Mouse (Mus musculus): ENCODE measurements around the gene Nt5dc3. TPM values are rescaled to one million over a fixed set of nuclear protein-coding genes. Genes with fewer than 3 reads are reported as not detected.

Gene Nt5dc3
- polyA plus RNA-seq, 1 experiment from 2014 or later, result 15.2 TPM

DNA sequence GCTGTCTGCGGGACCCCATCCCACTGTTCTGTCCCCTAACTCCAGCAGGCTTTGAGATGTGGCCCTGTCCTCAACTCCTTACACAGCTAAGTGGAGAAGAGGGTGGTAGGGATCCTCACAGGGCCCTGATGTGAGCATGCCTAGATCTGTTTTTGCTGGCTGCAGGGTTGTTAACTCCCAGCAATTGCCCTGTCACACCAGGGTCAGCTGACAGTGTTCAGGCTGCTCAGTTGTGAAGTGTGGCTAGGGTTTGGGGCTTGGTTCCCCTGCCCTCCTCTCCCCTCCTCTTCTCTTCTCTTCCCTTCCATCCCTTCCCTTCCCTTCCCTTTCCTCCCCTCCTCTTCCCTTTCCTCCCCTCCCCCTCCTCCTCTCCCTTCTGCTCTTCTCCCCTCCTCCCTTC, 17.6 kb upstream of the Nt5dc3 start:
- H3K9ac ChIP-seq (ENCODE audit: low read depth, low read length), result no peak overlapping the region
- no peak overlapping the region for H3K27ac ChIP-seq (ENCODE audit: low read length)
- no peaks in the 10 kb centered on the region for H3K27me3 ChIP-seq (ENCODE audit: control insufficient read depth, insufficient read depth, low read depth, low read length)
- H3K4me1 ChIP-seq (ENCODE audit: control insufficient read depth, insufficient read depth, low read length), result no peaks in the 10 kb centered on the region
- ATAC-seq, result no peak
- no peaks in the 10 kb centered on the region for H3K36me3 ChIP-seq (ENCODE audit: control insufficient read depth, insufficient read depth, low read length)
- 74% methylated on average over 1 of the region's 1 CpGs for WGBS
- H3K4me3 ChIP-seq (ENCODE audit: low read depth, low read length), result no peak overlapping the region
- no peak overlapping the region for H3K4me2 ChIP-seq (ENCODE audit: low read length)
- H3K9me3 ChIP-seq (replicated peaks; ENCODE audit: control insufficient read depth, low read length, poor library complexity, severe bottlenecking), result no peaks in the 10 kb centered on the region

GRCm38 (mm10) chr10:86761722-86762383, 17.0 kb upstream of the Nt5dc3 start:
- peak; percentile 82 for ATAC-seq
- 50% methylated on average over 7 of the region's 7 CpGs for WGBS
- H3K4me3 ChIP-seq (ENCODE audit: low read depth, low read length), result no peak overlapping the region
- H3K4me2 ChIP-seq (ENCODE audit: low read length), result no peak overlapping the region
- H3K27me3 ChIP-seq (ENCODE audit: control insufficient read depth, insufficient read depth, low read depth, low read length), result no peaks in the 10 kb centered on the region
- peak overlapping the region; percentile 65 for H3K27ac ChIP-seq (ENCODE audit: low read length)
- H3K9me3 ChIP-seq (replicated peaks; ENCODE audit: control insufficient read depth, low read length, poor library complexity, severe bottlenecking), result no peaks in the 10 kb centered on the region
- no peaks in the 10 kb centered on the region for H3K4me1 ChIP-seq (ENCODE audit: control insufficient read depth, insufficient read depth, low read length)
- H3K9ac ChIP-seq (ENCODE audit: low read depth, low read length), result no peak overlapping the region; the same call in 1 of the 2 replicates
- no peaks in the 10 kb centered on the region for H3K36me3 ChIP-seq (ENCODE audit: control insufficient read depth, insufficient read depth, low read length)

GRCm38 (mm10) chr10:86762384-86762730, 16.4 kb upstream of the Nt5dc3 start:
- Histone ChIP-seq H3K27ac (ENCODE audit: low read length) (peak overlapping the region; percentile 65), H3K4me2 (ENCODE audit: low read length) (no peak overlapping the region), H3K4me3 (ENCODE audit: low read depth, low read length) (no peak overlapping the region), H3K36me3 (ENCODE audit: control insufficient read depth, insufficient read depth, low read length) (no peaks in the 10 kb centered on the region), H3K4me1 (ENCODE audit: control insufficient read depth, insufficient read depth, low read length) (no peaks in the 10 kb centered on the region), H3K9me3 (replicated peaks; ENCODE audit: control insufficient read depth, low read length, poor library complexity, severe bottlenecking) (no peaks in the 10 kb centered on the region), H3K27me3 (ENCODE audit: control insufficient read depth, insufficient read depth, low read depth, low read length) (no peaks in the 10 kb centered on the region), H3K9ac (ENCODE audit: low read depth, low read length) (no peak overlapping the region)
- ATAC-seq, result 0 out of 2 replicates have a peak, but pooled peaks have one; percentile 40
- WGBS, result 72% methylated on average over 3 of the region's 3 CpGs

DNA sequence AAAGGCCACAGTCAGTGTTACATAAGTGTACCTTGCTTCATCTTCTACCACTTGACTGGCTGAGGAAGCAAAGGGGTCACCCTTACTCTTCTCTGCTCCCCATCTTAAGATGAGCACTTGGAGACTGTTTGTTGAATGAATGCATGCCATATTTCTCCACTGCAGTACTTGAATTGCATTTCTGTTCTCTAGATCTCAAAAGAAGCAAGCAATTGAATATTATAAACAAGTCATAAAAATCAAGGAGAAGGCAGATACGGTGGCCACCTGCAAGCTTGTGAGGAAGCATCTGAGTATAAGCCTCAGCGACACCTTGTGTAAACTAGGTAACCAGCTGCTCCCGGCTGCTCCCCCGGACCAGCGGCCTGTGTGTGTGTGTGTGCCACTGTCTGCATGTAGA, 15.1 kb upstream of the Nt5dc3 start, which contains the start of gene Gm49358:
Gm49358 (plus strand) TSS at position 301 of the 400 bp plus-strand sequence.
- H3K27me3 ChIP-seq (ENCODE audit: control insufficient read depth, insufficient read depth, low read depth, low read length), result no peaks in the 10 kb centered on the region
- H3K9ac ChIP-seq (ENCODE audit: low read depth, low read length), result no peak within 1 kb of the TSS
- H3K9me3 ChIP-seq (replicated peaks; ENCODE audit: control insufficient read depth, low read length, poor library complexity, severe bottlenecking), result no peaks in the 10 kb centered on the region
- no peak within 1 kb of the TSS; the same call in 1 of the 2 replicates for H3K27ac ChIP-seq (ENCODE audit: low read length)
- H3K36me3 ChIP-seq (ENCODE audit: control insufficient read depth, insufficient read depth, low read length), result no peaks in the 10 kb centered on the region
- no peaks in the 10 kb centered on the region for H3K4me1 ChIP-seq (ENCODE audit: control insufficient read depth, insufficient read depth, low read length)
- WGBS, result 90% methylated on average over 5 of the region's 5 CpGs
- H3K4me3 ChIP-seq (ENCODE audit: low read depth, low read length), result no peak within 1 kb of the TSS
- no peak for ATAC-seq
- no peak within 1 kb of the TSS for H3K4me2 ChIP-seq (ENCODE audit: low read length)

- H3K27me3 ChIP-seq (ENCODE audit: control insufficient read depth, insufficient read depth, low read depth, low read length), result no peaks in the 10 kb centered on the region
- no peak overlapping the region for H3K9ac ChIP-seq (ENCODE audit: low read depth, low read length)
- WGBS, result 86% methylated on average over 4 of the region's 4 CpGs
- H3K9me3 ChIP-seq (replicated peaks; ENCODE audit: control insufficient read depth, low read length, poor library complexity, severe bottlenecking), result no peaks in the 10 kb centered on the region
- H3K4me2 ChIP-seq (ENCODE audit: low read length), result no peak overlapping the region
- H3K4me3 ChIP-seq (ENCODE audit: low read depth, low read length), result no peak overlapping the region
- no peaks in the 10 kb centered on the region for H3K36me3 ChIP-seq (ENCODE audit: control insufficient read depth, insufficient read depth, low read length)
- ATAC-seq, result no peak
- H3K4me1 ChIP-seq (ENCODE audit: control insufficient read depth, insufficient read depth, low read length), result peaks cover 6% of the 10 kb centered on the region
- no peak overlapping the region for H3K27ac ChIP-seq (ENCODE audit: low read length)
Measured at GRCm38 (mm10) chr10:86765344-86765966, 13.3 kb upstream of the Nt5dc3 start.

- Histone ChIP-seq H3K27ac (ENCODE audit: low read length) (peak overlapping the region; percentile 71), H3K9ac (ENCODE audit: low read depth, low read length) (no peak overlapping the region), H3K4me2 (ENCODE audit: low read length) (no peak overlapping the region), H3K4me3 (ENCODE audit: low read depth, low read length) (no peak overlapping the region), H3K36me3 (ENCODE audit: control insufficient read depth, insufficient read depth, low read length) (no peaks in the 10 kb centered on the region), H3K9me3 (replicated peaks; ENCODE audit: control insufficient read depth, low read length, poor library complexity, severe bottlenecking) (no peaks in the 10 kb centered on the region), H3K4me1 (ENCODE audit: control insufficient read depth, insufficient read depth, low read length) (peaks cover 6% of the 10 kb centered on the region), H3K27me3 (ENCODE audit: control insufficient read depth, insufficient read depth, low read depth, low read length) (no peaks in the 10 kb centered on the region)
- 54% methylated on average over 5 of the region's 5 CpGs for WGBS
- no peak; the same call in 1 of the 2 replicates for ATAC-seq
Measured at GRCm38 (mm10) chr10:86769216-86769615, 9.6 kb upstream of the Nt5dc3 start.

- ATAC-seq, result peak; percentile 52
Measured at GRCm38 (mm10) chr10:86769797-86770196, 9.0 kb upstream of the Nt5dc3 start.

DNA sequence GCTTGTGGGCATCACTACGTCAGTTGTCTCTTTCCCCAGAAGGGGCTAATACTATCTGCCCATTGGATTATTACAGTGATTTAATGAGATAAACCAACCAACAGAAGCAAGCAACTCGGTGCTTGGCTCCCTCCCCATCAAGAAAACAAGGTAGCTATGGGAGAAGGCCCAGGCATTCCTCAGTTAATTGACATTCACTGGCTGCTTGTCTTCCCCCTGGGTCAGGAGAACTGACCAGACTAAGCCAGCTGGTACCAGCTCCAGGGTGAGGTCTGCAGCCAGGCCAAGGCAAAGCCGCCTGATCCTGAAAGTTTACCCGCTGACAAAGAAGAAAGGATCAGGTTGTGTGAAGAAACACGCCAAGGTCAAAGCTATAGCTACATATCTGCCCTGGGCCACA, 7.1 kb upstream of the Nt5dc3 start:
- ATAC-seq, result no peak
- no peak overlapping the region for H3K4me3 ChIP-seq (ENCODE audit: low read depth, low read length)
- 84% methylated on average over 5 of the region's 5 CpGs for WGBS
- H3K27me3 ChIP-seq (ENCODE audit: control insufficient read depth, insufficient read depth, low read depth, low read length), result no peaks in the 10 kb centered on the region
- H3K36me3 ChIP-seq (ENCODE audit: control insufficient read depth, insufficient read depth, low read length), result no peaks in the 10 kb centered on the region
- H3K4me1 ChIP-seq (ENCODE audit: control insufficient read depth, insufficient read depth, low read length), result peaks cover 6% of the 10 kb centered on the region
- H3K27ac ChIP-seq (ENCODE audit: low read length), result no peak overlapping the region
- H3K9ac ChIP-seq (ENCODE audit: low read depth, low read length), result no peak overlapping the region
- H3K4me2 ChIP-seq (ENCODE audit: low read length), result no peak overlapping the region
- no peaks in the 10 kb centered on the region for H3K9me3 ChIP-seq (replicated peaks; ENCODE audit: control insufficient read depth, low read length, poor library complexity, severe bottlenecking)

More at GRCm38 (mm10) chr10:86769797-86770196, 9.0 kb upstream of the Nt5dc3 start:
- Histone ChIP-seq H3K4me3 (ENCODE audit: low read depth, low read length) (no peak overlapping the region), H3K4me1 (ENCODE audit: control insufficient read depth, insufficient read depth, low read length) (peaks cover 6% of the 10 kb centered on the region), H3K36me3 (ENCODE audit: control insufficient read depth, insufficient read depth, low read length) (no peaks in the 10 kb centered on the region), H3K4me2 (ENCODE audit: low read length) (no peak overlapping the region), H3K27me3 (ENCODE audit: control insufficient read depth, insufficient read depth, low read depth, low read length) (no peaks in the 10 kb centered on the region), H3K9me3 (replicated peaks; ENCODE audit: control insufficient read depth, low read length, poor library complexity, severe bottlenecking) (no peaks in the 10 kb centered on the region), H3K9ac (ENCODE audit: low read depth, low read length) (no peak overlapping the region), H3K27ac (ENCODE audit: low read length) (peak overlapping the region; percentile 53; the same call in 1 of the 2 replicates)
- WGBS, result 13% methylated on average over 4 of the region's 4 CpGs

DNA sequence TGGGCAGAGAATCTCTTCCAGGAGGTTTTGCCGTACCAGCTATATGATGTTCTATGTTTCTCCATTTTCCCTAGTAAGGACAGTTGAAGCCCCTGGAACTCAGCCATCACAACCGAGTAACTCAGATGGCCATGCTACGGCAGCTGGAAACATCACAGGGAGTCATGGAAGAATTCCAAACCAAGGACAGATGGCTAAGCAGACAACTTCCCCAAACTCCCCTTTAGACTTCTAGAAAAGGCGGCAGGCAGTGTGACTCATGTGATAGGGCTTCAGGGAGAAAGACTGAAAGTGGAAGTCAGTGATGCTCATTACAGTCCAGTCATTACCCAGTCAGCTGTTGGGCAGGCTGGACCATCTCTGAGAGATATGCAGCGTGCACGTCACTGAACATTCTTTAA, 6.6 kb upstream of the Nt5dc3 start:
- Histone ChIP-seq H3K27me3 (ENCODE audit: control insufficient read depth, insufficient read depth, low read depth, low read length) (no peaks in the 10 kb centered on the region), H3K4me1 (ENCODE audit: control insufficient read depth, insufficient read depth, low read length) (peaks cover 6% of the 10 kb centered on the region), H3K27ac (ENCODE audit: low read length) (no peak overlapping the region), H3K9ac (ENCODE audit: low read depth, low read length) (no peak overlapping the region), H3K4me2 (ENCODE audit: low read length) (no peak overlapping the region), H3K9me3 (replicated peaks; ENCODE audit: control insufficient read depth, low read length, poor library complexity, severe bottlenecking) (no peaks in the 10 kb centered on the region), H3K4me3 (ENCODE audit: low read depth, low read length) (no peak overlapping the region), H3K36me3 (ENCODE audit: control insufficient read depth, insufficient read depth, low read length) (no peaks in the 10 kb centered on the region)
- ATAC-seq, result no peak
- WGBS, result 77% methylated on average over 6 of the region's 6 CpGs
